Comparison of ENCODE assay signal across 11 mouse cellular contexts in the genomic region with DNA sequence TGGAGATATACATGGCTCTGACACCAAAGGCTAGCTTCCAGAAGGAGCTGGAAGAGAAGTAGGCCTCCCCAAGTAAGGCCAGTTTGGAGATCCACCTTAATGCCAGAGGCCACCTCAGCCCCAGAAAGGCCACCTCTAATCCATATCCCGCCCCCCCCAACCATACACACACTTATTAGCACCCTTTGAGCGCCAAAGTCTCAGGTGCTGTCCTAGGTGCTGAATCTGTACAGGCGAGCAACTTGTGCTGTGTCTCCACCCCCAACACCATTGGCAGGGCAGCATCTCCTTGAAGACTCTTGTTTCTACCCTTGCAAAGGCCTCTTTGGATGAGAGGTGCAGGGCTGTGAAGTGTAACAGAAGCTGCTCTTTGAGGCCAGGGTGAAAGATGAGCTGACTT. TPM values are rescaled to one million over a fixed set of nuclear protein-coding genes. Genes with fewer than 3 reads are reported as not detected.
DNase-seq lines count a peak whose midpoint lies in the region; ATAC-seq and TF ChIP-seq lines count a peak whose summit lies in the region.
"Had no signal": no experiment of that assay in that cellular context is flagged by ENCODE, and none has a peak within 500 bp of the region (broad histone marks: within the 10 kb centered on the region; RNA-seq: fewer than 3 reads in every experiment).

No protein-coding gene starts in this region.

- no peaks in the 10 kb centered on the region for H3K9me3 ChIP-seq in hindbrain, embryonic 11.5 days (ENCODE audit: control insufficient read depth, low read length)
- no peaks in the 10 kb centered on the region for H3K9me3 ChIP-seq in hindbrain, embryonic 12.5 days (replicated peaks)
- H3K9me3 ChIP-seq in limb, embryonic 11.5 days (ENCODE audit: control insufficient read depth, low read length) = no peaks in the 10 kb centered on the region
- H3K9me3 ChIP-seq: limb, embryonic 15.5 days had no signal

- H3K9ac ChIP-seq in hindbrain, embryonic 11.5 days (ENCODE audit: low read depth, low read length) = no peak overlapping the region
- H3K9ac ChIP-seq in hindbrain, embryonic 12.5 days = no peak overlapping the region
- no peak overlapping the region for H3K9ac ChIP-seq in limb, embryonic 11.5 days (ENCODE audit: low read length)
- H3K9ac ChIP-seq: limb, embryonic 15.5 days had no signal

- no peak overlapping the region for H3K4me2 ChIP-seq in hindbrain, embryonic 11.5 days (replicated peaks; ENCODE audit: low read depth, low read length)
- no peak overlapping the region for H3K4me2 ChIP-seq in hindbrain, embryonic 12.5 days (replicated peaks)
- no peak overlapping the region for H3K4me2 ChIP-seq in limb, embryonic 11.5 days (ENCODE audit: low read depth, severe bottlenecking)
- H3K4me2 ChIP-seq: limb, embryonic 15.5 days had no signal

- no peak for TF ChIP-seq CTCF in left cerebral cortex, adult 2 months (IDR thresholded peaks at IDR 0.05)

- no peak overlapping the region for H3K4me3 ChIP-seq in hindbrain, embryonic 11.5 days (ENCODE audit: low read depth, low read length)
- no peak overlapping the region for H3K4me3 ChIP-seq in hindbrain, embryonic 12.5 days
- H3K4me3 ChIP-seq in limb, embryonic 11.5 days (ENCODE audit: low read depth, low read length) = no peak overlapping the region
- no peak overlapping the region for H3K4me3 ChIP-seq in left cerebral cortex, adult 2 months
- H3K4me3 ChIP-seq: limb, embryonic 15.5 days had no signal

- H3K4me1 ChIP-seq in hindbrain, embryonic 11.5 days (replicated peaks; ENCODE audit: control insufficient read depth, insufficient read depth, low read length) = peaks cover 4% of the 10 kb centered on the region; the same call in 1 of the 2 replicates
- H3K4me1 ChIP-seq in hindbrain, embryonic 12.5 days = peaks cover 20% of the 10 kb centered on the region
- H3K4me1 ChIP-seq in limb, embryonic 11.5 days (ENCODE audit: control insufficient read depth, insufficient read depth, low read length) = no peaks in the 10 kb centered on the region; the same call in 1 of the 2 replicates
- H3K4me1 ChIP-seq: limb, embryonic 15.5 days had no signal

- DNase-seq in hindbrain, embryonic 11.5 days (ENCODE audit: low spot score) = peak; percentile 68
- DNase-seq in A20 (ENCODE audit: low read depth, low spot score) = peak; percentile 35
- peak; percentile 41 for DNase-seq in adipocyte (ENCODE audit: low spot score)
- peak; percentile 83 for DNase-seq in limb, embryonic 11.5 days (ENCODE audit: low spot score)
- DNase-seq in spleen, postnatal 14 days (ENCODE audit: low spot score in 2 of 2) = no peak
- no peak for DNase-seq in left cerebral cortex, adult 2 months (ENCODE audit: extremely low spot score in 1 of 2, low spot score in 2 of 2)
- DNase-seq: cerebellum, adult 2 months had no signal

- no peak overlapping the region for H3K27ac ChIP-seq in hindbrain, embryonic 11.5 days (ENCODE audit: low read depth, low read length)
- no peak overlapping the region for H3K27ac ChIP-seq in hindbrain, embryonic 12.5 days
- H3K27ac ChIP-seq in limb, embryonic 11.5 days (replicated peaks; ENCODE audit: low read depth, low read length) = no peak overlapping the region
- H3K27ac ChIP-seq in left cerebral cortex, adult 2 months = no peak overlapping the region
- H3K27ac ChIP-seq: hindbrain, postnatal 0 days; limb, embryonic 15.5 days had no signal

- peaks cover 7% of the 10 kb centered on the region for H3K27me3 ChIP-seq in hindbrain, embryonic 11.5 days (ENCODE audit: control insufficient read depth, insufficient read depth, low read length)
- peaks cover 12% of the 10 kb centered on the region for H3K27me3 ChIP-seq in hindbrain, embryonic 12.5 days
- H3K27me3 ChIP-seq in limb, embryonic 11.5 days (ENCODE audit: control insufficient read depth, insufficient read depth, low read length) = peaks cover 8% of the 10 kb centered on the region

- WGBS in hindbrain, embryonic 11.5 days = 16% methylated on average over 3 of the region's 3 CpGs
- 18% methylated on average over 3 of the region's 3 CpGs for WGBS in hindbrain, embryonic 12.5 days
- 7% methylated on average over 3 of the region's 3 CpGs for WGBS in limb, embryonic 11.5 days

- ATAC-seq in hindbrain, embryonic 11.5 days (ENCODE audit: low FRiP score) = no peak
- ATAC-seq in hindbrain, embryonic 12.5 days (ENCODE audit: low FRiP score) = no peak
- ATAC-seq in limb, embryonic 11.5 days (ENCODE audit: insufficient number of reproducible peaks, low FRiP score, low TSS enrichment, low read depth) = no peak
- no peak for ATAC-seq in megakaryocyte progenitor cell, adult 5-6 weeks (replicated peaks; ENCODE audit: poor library complexity)
- ATAC-seq: hindbrain, postnatal 0 days had no signal

- intact Hi-C loops in left cerebral cortex, adult 2 months (cut with DNase I) = loop anchor here (5.0 kb wide), 1 partner anchor 83 kb away; no protein-coding TSS in a partner anchor

- H3K36me3 ChIP-seq in hindbrain, embryonic 11.5 days (ENCODE audit: control insufficient read depth, insufficient read depth, low read length) = no peaks in the 10 kb centered on the region
- H3K36me3 ChIP-seq in hindbrain, embryonic 12.5 days = no peaks in the 10 kb centered on the region
- H3K36me3 ChIP-seq in limb, embryonic 11.5 days (ENCODE audit: control insufficient read depth, insufficient read depth, low read length) = no peaks in the 10 kb centered on the region
- H3K36me3 ChIP-seq: limb, embryonic 15.5 days had no signal

RNA-seq across cellular contexts. Expression of gene Crtac1, which starts 6.4 kb away (rescaled TPM):
- 12.1 and 13.0 TPM in 2 replicates for polyA plus RNA-seq in hindbrain, embryonic 11.5 days (2014; fragmentation: Nextera tagmentation; extraction: Ambion mirVana)
- 14.0 and 14.8 TPM in 2 replicates for polyA plus RNA-seq in hindbrain, embryonic 12.5 days (2016; fragmentation: Nextera tagmentation; extraction: Ambion mirVana)
- 1.2 and 1.7 TPM in 2 replicates for polyA plus RNA-seq in limb, embryonic 11.5 days (2014; fragmentation: Nextera tagmentation; extraction: Ambion mirVana)
- 10 to 100 TPM; 62.9 to 72.8 TPM for total RNA-seq in left cerebral cortex, adult 2 months (2021)
- total RNA-seq in megakaryocyte progenitor cell, adult 5-6 weeks (2015) = not detected in 2 replicates
- total RNA-seq in megakaryocyte progenitor cell, adult 5-6 weeks (2017) = not detected in 2 replicates

Comparison
In these comparisons a context has a peak if more than half of its experiments do, and no peak if none do; other contexts are left out.
1. DNase-seq: peak in hindbrain, embryonic 11.5 days (single experiment), A20 (single experiment), adipocyte (single experiment) and limb, embryonic 11.5 days (single experiment); none in spleen, postnatal 14 days (0 of 2) and left cerebral cortex, adult 2 months (0 of 2).